Mouse (Mus musculus) olfactory bulb, adult 2 months (tissue): ENCODE results near the gene Trappc12.

Source experiments
- CTCF ChIP-seq: fragments of 200-500 bp; IDR thresholded peaks from 2 replicates; pipeline ENCODE4 v1.5.1; 2012; ENCODE audit warnings: low read depth, mild to moderate bottlenecking, low read length, moderate library complexity; ENCODE audit not compliant: insufficient read depth
- POLR2A ChIP-seq: fragments of 200-500 bp; IDR thresholded peaks from 2 replicates; pipeline ENCODE4 v1.6.1; 2012; ENCODE audit warnings: mild to moderate bottlenecking, low read depth, low read length, moderate library complexity; ENCODE audit not compliant: insufficient read depth

- no peak for TF ChIP-seq CTCF
- TF ChIP-seq POLR2A, result no peak
Measured at GRCm38 (mm10) chr12:28667287-28667686, 83.0 kb downstream of the Trappc12 start.
